Mouse (Mus musculus): ENCODE results near the gene Tgfb1. TPM values are rescaled to one million over a fixed set of nuclear protein-coding genes. Genes with fewer than 3 reads are reported as not detected.
A peak's percentile ranks its signal among the peaks of the same experiment; 100 is the strongest.

The Tgfb1 gene
- polyA plus RNA-seq, 1 experiment = 125 TPM

GRCm38 (mm10) chr7:25658657-25659472 is 27.9 kb upstream of the Tgfb1 start, which contains the start of the genes Bckdha and Exosc5:
Gene Bckdha, minus strand, starts transcription at chr7:25658981.
Gene Exosc5, plus strand, starts transcription at chr7:25659164.
- Histone ChIP-seq H3K4me1 (replicated peaks; ENCODE audit: control insufficient read depth, insufficient read depth, low read length) (peaks cover 8% of the 10 kb centered on the region), H3K4me3 (ENCODE audit: control insufficient read depth, insufficient read depth, low read length) (peak within 1 kb of the TSS; percentile 88), H3K27me3 (ENCODE audit: control insufficient read depth, insufficient read depth, low read length) (no peaks in the 10 kb centered on the region), H3K27ac (ENCODE audit: control insufficient read depth, insufficient read depth, low read length) (no peak within 1 kb of the TSS), H3K36me3 (ENCODE audit: control insufficient read depth, insufficient read depth, low read length) (no peaks in the 10 kb centered on the region; the same call in 1 of the 2 replicates)
- peak; percentile 70; the same call in 1 of the 2 replicates for TF ChIP-seq POLR2A (IDR thresholded peaks at IDR 0.05; ENCODE audit: control insufficient read depth, extremely low read depth, insufficient read depth, low read length, poor library complexity)
- TF ChIP-seq CTCF (IDR thresholded peaks at IDR 0.05; ENCODE audit: borderline replicate concordance, control insufficient read depth, extremely low read depth, insufficient read depth, low read length, poor library complexity) = peak; percentile 60; the same call in 1 of the 2 replicates
- DNase-seq = peak; percentile 99
- WGBS = under 1% methylated on average over 50 of the region's 50 CpGs

- Histone ChIP-seq H3K4me1 (replicated peaks; ENCODE audit: control insufficient read depth, insufficient read depth, low read length) (no peaks in the 10 kb centered on the region), H3K27ac (ENCODE audit: control insufficient read depth, insufficient read depth, low read length) (no peak overlapping the region), H3K4me3 (ENCODE audit: control insufficient read depth, insufficient read depth, low read length) (no peak overlapping the region), H3K27me3 (ENCODE audit: control insufficient read depth, insufficient read depth, low read length) (no peaks in the 10 kb centered on the region), H3K36me3 (ENCODE audit: control insufficient read depth, insufficient read depth, low read length) (peaks cover 39% of the 10 kb centered on the region)
- DNase-seq = no peak
- TF ChIP-seq POLR2A (IDR thresholded peaks at IDR 0.05; ENCODE audit: control insufficient read depth, extremely low read depth, insufficient read depth, low read length, poor library complexity) (no peak), CTCF (IDR thresholded peaks at IDR 0.05; ENCODE audit: borderline replicate concordance, control insufficient read depth, extremely low read depth, insufficient read depth, low read length, poor library complexity) (no peak)
- 98% methylated on average over 8 of the region's 8 CpGs for WGBS
These were observed 20.4 kb upstream of the Tgfb1 start for GRCm38 (mm10) chr7:25666381-25666780.

GRCm38 (mm10) chr7:25669158-25669557 is 17.6 kb upstream of the Tgfb1 start:
- DNase-seq = no peak
- peaks cover 38% of the 10 kb centered on the region for H3K36me3 ChIP-seq (ENCODE audit: control insufficient read depth, insufficient read depth, low read length)
- WGBS = 96% methylated on average over 10 of the region's 10 CpGs
- H3K27ac ChIP-seq (ENCODE audit: control insufficient read depth, insufficient read depth, low read length) = no peak overlapping the region
- H3K27me3 ChIP-seq (ENCODE audit: control insufficient read depth, insufficient read depth, low read length) = no peaks in the 10 kb centered on the region
- TF ChIP-seq POLR2A (IDR thresholded peaks at IDR 0.05; ENCODE audit: control insufficient read depth, extremely low read depth, insufficient read depth, low read length, poor library complexity) (no peak), CTCF (IDR thresholded peaks at IDR 0.05; ENCODE audit: borderline replicate concordance, control insufficient read depth, extremely low read depth, insufficient read depth, low read length, poor library complexity) (no peak)
- peaks cover under 1% of the 10 kb centered on the region; the same call in 1 of the 2 replicates for H3K4me1 ChIP-seq (replicated peaks; ENCODE audit: control insufficient read depth, insufficient read depth, low read length)
- no peak overlapping the region for H3K4me3 ChIP-seq (ENCODE audit: control insufficient read depth, insufficient read depth, low read length)

- no peak for DNase-seq
- H3K27me3 ChIP-seq (ENCODE audit: control insufficient read depth, insufficient read depth, low read length) = no peaks in the 10 kb centered on the region; the same call in 1 of the 2 replicates
- H3K27ac ChIP-seq (ENCODE audit: control insufficient read depth, insufficient read depth, low read length) = no peak overlapping the region
- WGBS = 92% methylated on average over 9 of the region's 9 CpGs
- peaks cover 33% of the 10 kb centered on the region for H3K36me3 ChIP-seq (ENCODE audit: control insufficient read depth, insufficient read depth, low read length)
- TF ChIP-seq CTCF (IDR thresholded peaks at IDR 0.05; ENCODE audit: borderline replicate concordance, control insufficient read depth, extremely low read depth, insufficient read depth, low read length, poor library complexity) = no peak
- TF ChIP-seq POLR2A (IDR thresholded peaks at IDR 0.05; ENCODE audit: control insufficient read depth, extremely low read depth, insufficient read depth, low read length, poor library complexity) = no peak
- H3K4me3 ChIP-seq (ENCODE audit: control insufficient read depth, insufficient read depth, low read length) = no peak overlapping the region
- peaks cover 5% of the 10 kb centered on the region for H3K4me1 ChIP-seq (replicated peaks; ENCODE audit: control insufficient read depth, insufficient read depth, low read length)
These were observed 17.2 kb upstream of the Tgfb1 start for GRCm38 (mm10) chr7:25669631-25670030.

- Histone ChIP-seq H3K4me1 (replicated peaks; ENCODE audit: control insufficient read depth, insufficient read depth, low read length) (peaks cover 10% of the 10 kb centered on the region), H3K4me3 (ENCODE audit: control insufficient read depth, insufficient read depth, low read length) (no peak overlapping the region), H3K27me3 (ENCODE audit: control insufficient read depth, insufficient read depth, low read length) (no peaks in the 10 kb centered on the region; the same call in 1 of the 2 replicates), H3K36me3 (ENCODE audit: control insufficient read depth, insufficient read depth, low read length) (peaks cover 30% of the 10 kb centered on the region), H3K27ac (ENCODE audit: control insufficient read depth, insufficient read depth, low read length) (no peak overlapping the region)
- TF ChIP-seq CTCF (IDR thresholded peaks at IDR 0.05; ENCODE audit: borderline replicate concordance, control insufficient read depth, extremely low read depth, insufficient read depth, low read length, poor library complexity) (no peak), POLR2A (IDR thresholded peaks at IDR 0.05; ENCODE audit: control insufficient read depth, extremely low read depth, insufficient read depth, low read length, poor library complexity) (no peak)
- 96% methylated on average over 4 of the region's 4 CpGs for WGBS
- DNase-seq = no peak
These were observed 16.7 kb upstream of the Tgfb1 start for GRCm38 (mm10) chr7:25670096-25670495.

- Histone ChIP-seq H3K27me3 (ENCODE audit: control insufficient read depth, insufficient read depth, low read length) (no peaks in the 10 kb centered on the region; the same call in 1 of the 2 replicates), H3K4me1 (replicated peaks; ENCODE audit: control insufficient read depth, insufficient read depth, low read length) (peaks cover 10% of the 10 kb centered on the region), H3K27ac (ENCODE audit: control insufficient read depth, insufficient read depth, low read length) (no peak overlapping the region), H3K36me3 (ENCODE audit: control insufficient read depth, insufficient read depth, low read length) (peaks cover 14% of the 10 kb centered on the region), H3K4me3 (ENCODE audit: control insufficient read depth, insufficient read depth, low read length) (no peak overlapping the region)
- WGBS = 95% methylated on average over 2 of the region's 2 CpGs
- DNase-seq = no peak
- TF ChIP-seq POLR2A (IDR thresholded peaks at IDR 0.05; ENCODE audit: control insufficient read depth, extremely low read depth, insufficient read depth, low read length, poor library complexity) = no peak
These were observed 15.1 kb upstream of the Tgfb1 start for GRCm38 (mm10) chr7:25671686-25672085.

All from thymus, adult 2 months (tissue).